In genomic region chr19:9128499-9129194, GRCm38 (mm10) we compare ENCODE assay signal across 20 mouse cellular contexts. TPM values are rescaled to one million over a fixed set of nuclear protein-coding genes. Genes with fewer than 3 reads are reported as not detected.
DNase-seq lines count a peak whose midpoint lies in the region; ATAC-seq lines count a peak whose summit lies in the region.
"Had no signal": no experiment of that assay in that cellular context is flagged by ENCODE, and none has a peak within 500 bp of the region (broad histone marks: within the 10 kb centered on the region; RNA-seq: fewer than 3 reads in every experiment).

No protein-coding gene starts in this region.

- no peak overlapping the region for H3K27ac ChIP-seq in kidney, embryonic 16.5 days (ENCODE audit: low read length)
- H3K27ac ChIP-seq in kidney, embryonic 14.5 days (ENCODE audit: low read depth, low read length): no peak overlapping the region
- no peak overlapping the region for H3K27ac ChIP-seq in hindbrain, embryonic 16.5 days (ENCODE audit: low read depth, low read length)
- H3K27ac ChIP-seq: heart, embryonic 15.5 days; hindbrain, embryonic 12.5 days; limb, embryonic 15.5 days; neural tube, embryonic 12.5 days had no signal

- 83% methylated on average over 4 of the region's 4 CpGs for WGBS in kidney, embryonic 16.5 days
- WGBS in kidney, embryonic 14.5 days: 90% methylated on average over 4 of the region's 4 CpGs
- WGBS in hindbrain, embryonic 16.5 days: 94% methylated on average over 4 of the region's 4 CpGs

- DNase-seq in cerebellum, adult 18-20 months: peak; percentile 64 to 67
- no peak for DNase-seq in cerebellum, postnatal 4 days (ENCODE audit: low spot score in 2 of 2)
- DNase-seq in brain, adult 2 months (ENCODE audit: low read depth, low spot score): peak; percentile 49
- DNase-seq in cerebellum, postnatal 10 days: peak; percentile 38 to 47
- DNase-seq: kidney, adult 9 months; layer of hippocampus, postnatal 36 days; right cerebral cortex, postnatal 14 days; thymus, postnatal 25 days had no signal

- H3K4me3 ChIP-seq in kidney, embryonic 16.5 days (ENCODE audit: low read length): no peak overlapping the region
- H3K4me3 ChIP-seq in kidney, embryonic 14.5 days (ENCODE audit: low read length): no peak overlapping the region
- no peak overlapping the region for H3K4me3 ChIP-seq in hindbrain, embryonic 16.5 days (ENCODE audit: low read length)
- H3K4me3 ChIP-seq: heart, embryonic 15.5 days; hindbrain, embryonic 12.5 days; limb, embryonic 15.5 days; neural tube, embryonic 12.5 days had no signal

- no peak overlapping the region for H3K9ac ChIP-seq in kidney, embryonic 16.5 days (replicated peaks; ENCODE audit: low read length)
- no peak overlapping the region for H3K9ac ChIP-seq in kidney, embryonic 14.5 days (ENCODE audit: low read depth, low read length)
- no peak overlapping the region for H3K9ac ChIP-seq in hindbrain, embryonic 16.5 days (ENCODE audit: low read depth, low read length)
- H3K9ac ChIP-seq: heart, embryonic 15.5 days; hindbrain, embryonic 12.5 days; limb, embryonic 15.5 days; neural tube, embryonic 12.5 days had no signal

- peaks cover 9% of the 10 kb centered on the region; the same call in 1 of the 2 replicates for H3K36me3 ChIP-seq in kidney, embryonic 16.5 days (ENCODE audit: insufficient read depth, low read length)
- H3K36me3 ChIP-seq in kidney, embryonic 14.5 days (ENCODE audit: control insufficient read depth, insufficient read depth, low read length): no peaks in the 10 kb centered on the region
- H3K36me3 ChIP-seq in hindbrain, embryonic 16.5 days (ENCODE audit: control insufficient read depth, insufficient read depth, low read length): no peaks in the 10 kb centered on the region
- H3K36me3 ChIP-seq: hindbrain, embryonic 12.5 days; neural tube, embryonic 12.5 days had no signal

- no peaks in the 10 kb centered on the region for H3K27me3 ChIP-seq in kidney, embryonic 16.5 days (ENCODE audit: insufficient read depth, low read length)
- no peaks in the 10 kb centered on the region for H3K27me3 ChIP-seq in kidney, embryonic 14.5 days (ENCODE audit: control insufficient read depth, insufficient read depth, low read length)
- H3K27me3 ChIP-seq in hindbrain, embryonic 16.5 days (replicated peaks; ENCODE audit: control insufficient read depth, insufficient read depth, low read length): no peaks in the 10 kb centered on the region
- H3K27me3 ChIP-seq: heart, embryonic 15.5 days; hindbrain, embryonic 12.5 days; limb, embryonic 15.5 days; neural tube, embryonic 12.5 days; Patski had no signal

- H3K9me3 ChIP-seq in kidney, embryonic 16.5 days (ENCODE audit: low read length): no peaks in the 10 kb centered on the region
- no peaks in the 10 kb centered on the region for H3K9me3 ChIP-seq in kidney, embryonic 14.5 days (ENCODE audit: control insufficient read depth, low read length)
- H3K9me3 ChIP-seq in hindbrain, embryonic 16.5 days (ENCODE audit: control insufficient read depth, low read length): no peaks in the 10 kb centered on the region
- H3K9me3 ChIP-seq: heart, embryonic 15.5 days; hindbrain, embryonic 12.5 days; limb, embryonic 15.5 days; neural tube, embryonic 12.5 days had no signal

- peaks cover 8% of the 10 kb centered on the region for H3K4me1 ChIP-seq in kidney, embryonic 16.5 days (ENCODE audit: insufficient read depth, low read length)
- 0 out of 2 replicates have a peak, but pooled peaks cover 3% of the 10 kb centered on the region for H3K4me1 ChIP-seq in kidney, embryonic 14.5 days (ENCODE audit: control insufficient read depth, insufficient read depth, low read length)
- H3K4me1 ChIP-seq in hindbrain, embryonic 16.5 days (ENCODE audit: control insufficient read depth, insufficient read depth, low read depth, low read length): no peaks in the 10 kb centered on the region
- H3K4me1 ChIP-seq: limb, embryonic 15.5 days; neural tube, embryonic 12.5 days had no signal

- no peak overlapping the region for H3K4me2 ChIP-seq in kidney, embryonic 16.5 days (replicated peaks; ENCODE audit: low read depth, low read length)
- H3K4me2 ChIP-seq in kidney, embryonic 14.5 days (replicated peaks; ENCODE audit: low read depth, low read length): no peak overlapping the region
- H3K4me2 ChIP-seq in hindbrain, embryonic 16.5 days (ENCODE audit: low read length): no peak overlapping the region
- H3K4me2 ChIP-seq: heart, embryonic 15.5 days; hindbrain, embryonic 12.5 days; limb, embryonic 15.5 days; neural tube, embryonic 12.5 days had no signal

- ATAC-seq in kidney, embryonic 16.5 days (ENCODE audit: low FRiP score, low TSS enrichment): 0 out of 2 replicates have a peak, but pooled peaks have one; percentile 71
- no peak for ATAC-seq in kidney, embryonic 14.5 days (ENCODE audit: low FRiP score, low TSS enrichment)
- ATAC-seq in hindbrain, embryonic 16.5 days: no peak
- ATAC-seq: activated CD4-positive, CD25-positive, alpha-beta regulatory T cell, adult 4 months; forebrain, embryonic 16.5 days; Patski had no signal

RNA-seq across cellular contexts. Expression of gene Asrgl1, which starts 6.8 kb away (rescaled TPM):
- 15.0 and 15.1 TPM in 2 replicates for polyA plus RNA-seq in kidney, embryonic 16.5 days (2015; fragmentation: Nextera tagmentation; extraction: Ambion mirVana)
- 11.9 and 15.1 TPM in 2 replicates for polyA plus RNA-seq in kidney, embryonic 14.5 days (2014; fragmentation: Nextera tagmentation; extraction: Ambion mirVana)
- 34.1 and 44.9 TPM in 2 replicates for polyA plus RNA-seq in hindbrain, embryonic 16.5 days (2015; fragmentation: Nextera tagmentation; extraction: Ambion mirVana)

RNA-seq across cellular contexts. Expression of gene Scgb1a1, which starts 40.9 kb away (rescaled TPM):
- polyA plus RNA-seq in kidney, embryonic 16.5 days (2015; fragmentation: Nextera tagmentation; extraction: Ambion mirVana): 0.76 TPM in 1 of 2 replicates, not detected in the other
- polyA plus RNA-seq in kidney, embryonic 14.5 days (2014; fragmentation: Nextera tagmentation; extraction: Ambion mirVana): not detected in 2 replicates
- polyA plus RNA-seq in hindbrain, embryonic 16.5 days (2015; fragmentation: Nextera tagmentation; extraction: Ambion mirVana): not detected in 2 replicates
- polyA plus RNA-seq: activated CD4-positive, CD25-positive, alpha-beta regulatory T cell, adult 4 months; forebrain, embryonic 16.5 days; hindbrain, embryonic 12.5 days; intestine, embryonic 14.5 days; liver, embryonic 16.5 days; neural tube, embryonic 12.5 days; Patski had no signal

Comparison
In these comparisons a context has a peak if more than half of its experiments do, and no peak if none do; other contexts are left out.
1. DNase-seq: peak in cerebellum, adult 18-20 months (2 of 2), brain, adult 2 months (single experiment) and cerebellum, postnatal 10 days (2 of 2); none in cerebellum, postnatal 4 days (0 of 2).